Mouse (Mus musculus) brain, embryonic 14.5 days (tissue): ENCODE data around the gene Abca7. TPM values are rescaled to one million over a fixed set of nuclear protein-coding genes. Genes with fewer than 3 reads are reported as not detected.

Source experiments
- DNase-seq: peaks from one replicate; pipeline ENCODE4 v3.0.0-alpha.2; 2011; ENCODE audit warnings: low read depth
- CTCF ChIP-seq: fragments of 200-500 bp; IDR thresholded peaks from 2 replicates; pipeline ENCODE4 v1.5.1; 2012; ENCODE audit warnings: inconsistent platforms, mild to moderate bottlenecking, moderate library complexity, borderline replicate concordance; ENCODE audit not compliant: insufficient read depth, insufficient read length; ENCODE audit errors: extremely low read depth
- POLR2A ChIP-seq: fragments of 200-500 bp; IDR thresholded peaks from 2 replicates; pipeline ENCODE4 v1.6.1; 2012; ENCODE audit warnings: mild to moderate bottlenecking, inconsistent platforms, borderline replicate concordance; ENCODE audit not compliant: poor library complexity, insufficient read depth, insufficient read length, severe bottlenecking; ENCODE audit errors: extremely low read depth
- polyA plus RNA-seq: library from polyadenylated mRNA; depleted of rRNA; stranded (reverse); fragments of >200 nt; gene quantifications from 2 replicates; pipeline ENCODE4 v1.2.3, GENCODE M21; 2012; rRNA removed

Abca7 gene
- polyA plus RNA-seq, 1 experiment = 12.7 TPM

DNA sequence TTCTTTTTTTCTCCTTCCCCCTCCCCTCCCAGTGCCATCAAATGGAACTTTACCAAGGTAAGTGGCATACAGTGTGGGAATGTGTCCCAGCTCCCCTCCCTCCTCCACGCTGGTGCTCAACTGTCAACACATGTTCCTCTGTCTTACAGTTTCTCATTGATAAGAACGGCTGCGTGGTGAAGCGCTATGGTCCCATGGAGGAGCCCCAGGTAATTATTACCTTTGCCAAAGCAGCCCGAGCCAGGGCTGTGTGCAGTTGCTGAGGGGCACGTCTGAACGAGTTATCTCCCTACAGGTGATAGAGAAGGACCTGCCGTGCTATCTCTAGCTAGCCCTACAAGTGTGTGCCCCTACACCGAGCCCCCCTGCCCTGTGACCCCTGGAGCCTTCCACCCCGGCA, 59.6 kb downstream of the Abca7 start:
- no peak for DNase-seq
- no peak for TF ChIP-seq CTCF
- TF ChIP-seq POLR2A = no peak

DNA sequence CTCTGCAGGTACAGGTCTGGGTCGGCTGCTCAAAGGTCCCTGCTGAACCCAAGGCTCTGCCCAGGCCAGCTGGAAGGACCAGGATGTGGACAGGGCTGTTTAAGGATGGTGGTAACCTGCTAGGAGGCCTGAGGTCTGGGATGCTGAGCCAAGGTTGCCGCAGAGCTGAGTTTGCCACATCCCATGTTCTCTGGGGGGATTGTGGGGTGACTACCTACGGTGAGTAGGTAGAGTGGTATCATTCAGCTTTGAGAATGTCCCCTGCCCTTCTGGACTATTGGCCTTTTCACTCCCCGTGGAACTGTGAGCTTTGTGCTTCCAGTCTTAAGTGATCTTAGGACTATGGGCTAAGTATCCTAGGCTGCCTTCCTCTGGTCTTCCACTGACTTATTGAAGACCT, 60.2 kb downstream of the Abca7 start:
- no peak for DNase-seq
- no peak for TF ChIP-seq CTCF

GRCm38 (mm10) chr10:80056976-80057682, 60.8 kb downstream of the Abca7 start:
- DNase-seq = no peak
- no peak for TF ChIP-seq CTCF
- TF ChIP-seq POLR2A = no peak

- no peak for DNase-seq
- TF ChIP-seq POLR2A (no peak), CTCF (no peak)
Measured at GRCm38 (mm10) chr10:80057683-80058326, 61.5 kb downstream of the Abca7 start.

- TF ChIP-seq POLR2A (no peak), CTCF (no peak)
- DNase-seq = no peak
Measured at GRCm38 (mm10) chr10:80063104-80063503, 66.8 kb downstream of the Abca7 start.

GRCm38 (mm10) chr10:80063877-80064650, 67.8 kb downstream of the Abca7 start:
- DNase-seq = no peak
- no peak for TF ChIP-seq POLR2A
- TF ChIP-seq CTCF = no peak

Other genes with a start within 250 kb of the Abca7 start
- gene Polrmt, start 249.9 kb upstream of the Abca7 start, polyA plus RNA-seq = 63.0 and 81.6 TPM in 2 replicates
- gene Fgf22, start 241.4 kb upstream of the Abca7 start, polyA plus RNA-seq = 0.28 and 0.74 TPM in 2 replicates
- 157 and 182 TPM in 2 replicates for gene Rnf126, start 229.5 kb upstream of the Abca7 start, polyA plus RNA-seq
- gene Fstl3, start 219.2 kb upstream of the Abca7 start, polyA plus RNA-seq = 1.7 and 2.2 TPM in 2 replicates
- 0.05 and 0.14 TPM in 2 replicates for gene Prss57, start 205.5 kb upstream of the Abca7 start, polyA plus RNA-seq
- gene Palm, start 202.9 kb upstream of the Abca7 start, polyA plus RNA-seq = 157 and 219 TPM in 2 replicates
- 0.59 and 1.1 TPM in 2 replicates for gene Misp, start 175.5 kb upstream of the Abca7 start, polyA plus RNA-seq
- 183 and 194 TPM in 2 replicates for gene Ptbp1, start 142.1 kb upstream of the Abca7 start, polyA plus RNA-seq
- gene Prtn3, start 122.0 kb upstream of the Abca7 start, polyA plus RNA-seq = 18.0 and 28.0 TPM in 2 replicates
- gene Plppr3, start 121.9 kb upstream of the Abca7 start, polyA plus RNA-seq = 805 and 1,208 TPM in 2 replicates
- gene Elane, start 110.2 kb upstream of the Abca7 start, polyA plus RNA-seq = 0.28 and 0.49 TPM in 2 replicates
- gene Cfd, start 105.6 kb upstream of the Abca7 start, polyA plus RNA-seq = 0.60 and 0.81 TPM in 2 replicates
- 84.7 and 92.6 TPM in 2 replicates for gene Med16, start 87.6 kb upstream of the Abca7 start, polyA plus RNA-seq
- not detected in 2 replicates for gene Gm26602, start 85.6 kb upstream of the Abca7 start, polyA plus RNA-seq
- gene Kiss1r, start 79.5 kb upstream of the Abca7 start, polyA plus RNA-seq = 4.1 and 4.4 TPM in 2 replicates
- gene R3hdm4, start 75.3 kb upstream of the Abca7 start, polyA plus RNA-seq = 195 and 197 TPM in 2 replicates
- gene Arid3a, start 69.5 kb upstream of the Abca7 start, polyA plus RNA-seq = 5.2 and 7.0 TPM in 2 replicates
- gene Wdr18, start 36.3 kb upstream of the Abca7 start, polyA plus RNA-seq = 59.7 and 74.1 TPM in 2 replicates
- gene Grin3b, start 25.8 kb upstream of the Abca7 start, polyA plus RNA-seq = 0.20 and 0.38 TPM in 2 replicates
- gene Tmem259, start 12.2 kb upstream of the Abca7 start, polyA plus RNA-seq = 221 and 337 TPM in 2 replicates
- gene Cnn2, start 7.9 kb upstream of the Abca7 start, polyA plus RNA-seq = 21.2 and 30.7 TPM in 2 replicates
- gene Arhgap45, start 20.2 kb downstream of the Abca7 start, polyA plus RNA-seq = 3.4 and 3.8 TPM in 2 replicates
- gene Polr2e, start 43.3 kb downstream of the Abca7 start, polyA plus RNA-seq = 216 and 272 TPM in 2 replicates
- gene Gpx4, start 50.7 kb downstream of the Abca7 start, polyA plus RNA-seq = 376 and 484 TPM in 2 replicates
- 30.2 and 31.1 TPM in 2 replicates for gene Sbno2, start 109.1 kb downstream of the Abca7 start, polyA plus RNA-seq
- 112 and 127 TPM in 2 replicates for gene Stk11, start 119.3 kb downstream of the Abca7 start, polyA plus RNA-seq
- gene Atp5d, start 142.1 kb downstream of the Abca7 start, polyA plus RNA-seq = 445 and 501 TPM in 2 replicates
- 152 and 242 TPM in 2 replicates for gene Cbarp, start 144.3 kb downstream of the Abca7 start, polyA plus RNA-seq
- gene Midn, start 151.8 kb downstream of the Abca7 start, polyA plus RNA-seq = 177 and 213 TPM in 2 replicates
- 381 and 490 TPM in 2 replicates for gene Cirbp, start 169.5 kb downstream of the Abca7 start, polyA plus RNA-seq
- gene 1600002K03Rik, start 176.4 kb downstream of the Abca7 start, polyA plus RNA-seq = 18.5 and 21.2 TPM in 2 replicates
- gene Efna2, start 183.0 kb downstream of the Abca7 start, polyA plus RNA-seq = 57.2 and 66.4 TPM in 2 replicates
- gene Mum1, start 229.9 kb downstream of the Abca7 start, polyA plus RNA-seq = 59.1 and 61.2 TPM in 2 replicates